Mouse (Mus musculus) spleen, postnatal 36 days (tissue): ENCODE results near the gene B3gnt3.

Experiments used
- DNase-seq, 2 experiments: peaks; one replicate each; pipeline ENCODE4 v3.0.0; 2022; ENCODE audit warnings: low spot score in 2 of 2, mixed read lengths in 1 of 2

B3gnt3 gene

DNA sequence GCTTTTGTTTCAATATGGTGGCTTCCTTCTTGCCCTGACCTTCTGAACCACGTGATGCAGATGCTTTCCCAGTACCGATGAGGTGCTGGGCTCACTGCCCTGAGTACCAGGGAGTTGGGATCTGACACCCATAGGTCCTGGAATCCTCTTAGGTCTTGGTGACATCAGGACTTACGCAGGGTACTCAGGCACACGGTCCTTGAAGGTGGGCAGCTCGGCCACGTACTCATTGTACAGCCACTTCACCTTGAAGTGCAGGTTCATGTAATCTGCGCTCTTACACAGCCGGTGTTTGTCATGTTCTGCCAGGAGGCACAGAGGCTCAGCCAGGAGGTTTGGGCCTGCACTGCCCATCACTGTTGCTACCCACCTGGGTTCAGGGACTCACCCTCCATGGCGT, 56.1 kb downstream of the B3gnt3 start:
- no peak for DNase-seq
